Mouse (Mus musculus): ENCODE measurements around the gene Nme8. TPM values are rescaled to one million over a fixed set of nuclear protein-coding genes. Genes with fewer than 3 reads are reported as not detected.

Gene Nme8
- total and polyA plus RNA-seq, 3 experiments, result not detected

DNA sequence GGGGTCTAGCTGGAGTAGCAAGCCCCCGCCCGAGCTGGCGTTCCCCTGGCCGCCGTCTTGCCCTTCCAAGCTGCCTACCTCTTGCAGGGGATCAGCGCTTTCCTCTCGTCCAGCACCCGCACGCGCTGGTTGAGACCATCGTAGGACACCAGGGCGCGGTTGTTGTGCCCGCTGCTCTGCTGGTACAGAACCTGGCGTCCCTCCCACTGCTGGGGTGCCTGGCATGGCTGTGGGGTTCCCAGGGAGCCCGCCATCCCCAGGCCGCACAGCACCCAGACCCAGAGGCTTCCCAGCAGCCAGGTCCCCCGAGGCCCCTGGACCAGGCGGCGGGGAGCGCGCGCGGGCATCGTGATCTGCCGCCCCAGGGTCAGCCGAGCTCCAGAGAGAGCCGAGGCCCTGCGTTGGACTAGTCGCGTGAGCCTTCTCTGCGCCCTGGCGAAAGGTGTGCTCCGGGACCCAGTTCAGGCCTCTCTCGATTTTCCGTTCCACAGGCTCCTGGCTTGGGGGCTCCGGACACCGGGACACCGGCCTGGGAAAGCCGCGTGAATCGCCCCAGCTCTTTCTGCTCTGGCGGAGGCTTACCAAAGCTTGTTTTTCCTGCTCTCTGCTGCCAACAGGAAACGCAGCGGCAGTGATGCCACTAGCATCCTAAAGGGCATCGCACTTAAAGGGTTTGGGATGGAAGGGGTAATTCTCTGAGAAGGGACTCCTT is 78.2 kb downstream of the Nme8 start, which contains the start of gene Epdr1:
Gene Epdr1, minus strand, starts transcription at position 712 of the 712 bp plus-strand sequence.
- DNase-seq (ENCODE audit: low read depth, low spot score), result no peak
- Histone ChIP-seq H3K9ac (ENCODE audit: control insufficient read depth, low read depth, low read length, poor library complexity, severe bottlenecking) (no peak within 1 kb of the TSS), H3K4me1 (ENCODE audit: control insufficient read depth in 1 of 2, insufficient read depth in 2 of 2, low read length in 2 of 2) (no peaks in the 10 kb centered on the region), H3K27ac (ENCODE audit: control insufficient read depth, low read depth, low read length) (no peak within 1 kb of the TSS), H3K27me3 (ENCODE audit: control insufficient read depth in 1 of 2, insufficient read depth in 2 of 2, low read length in 2 of 2) (no peaks in the 10 kb centered on the region; a peak in 1 of 4 replicates), H3K4me3 (ENCODE audit: control insufficient read depth in 1 of 2, insufficient read depth in 1 of 2, low read depth in 2 of 2, low read length in 2 of 2) (no peak within 1 kb of the TSS), H3K9me3 (replicated peaks; ENCODE audit: insufficient read depth, low read length) (no peaks in the 10 kb centered on the region), H3K79me2 (ENCODE audit: control insufficient read depth, insufficient read depth, low read length, poor library complexity) (no peaks in the 10 kb centered on the region), H3K36me3 (ENCODE audit: control insufficient read depth in 1 of 2, insufficient read depth in 2 of 2, low read length in 2 of 2) (no peaks in the 10 kb centered on the region)
- TF ChIP-seq RAD21 (IDR thresholded peaks at IDR 0.05; ENCODE audit: low read depth, low read length) (no peak), TAL1 (IDR thresholded peaks at IDR 0.05; ENCODE audit: low read length) (no peak), MEF2A (IDR thresholded peaks at IDR 0.05; ENCODE audit: extremely low read depth, insufficient replicate concordance, low read depth, low read length, poor library complexity, severe bottlenecking) (no peak), CHD1 (IDR thresholded peaks at IDR 0.05; ENCODE audit: low read depth, low read length) (no peak), USF2 (IDR thresholded peaks at IDR 0.05; ENCODE audit: borderline replicate concordance in 1 of 2, insufficient read depth in 1 of 2, low read depth in 1 of 2, low read length in 2 of 2) (no peak), CTCF (IDR thresholded peaks at IDR 0.05 in 2 of 3, conservative IDR thresholded peaks at IDR 0.05 in 1 of 3; ENCODE audit: control insufficient read depth in 1 of 3, insufficient read depth in 1 of 3, low read depth in 2 of 3, low read length in 3 of 3, poor library complexity in 1 of 3, severe bottlenecking in 1 of 3) (no peak), ZMIZ1 (IDR thresholded peaks at IDR 0.05; ENCODE audit: low read depth, low read length) (no peak), CHD2 (IDR thresholded peaks at IDR 0.05; ENCODE audit: low read length) (no peak), TBP (IDR thresholded peaks at IDR 0.05; ENCODE audit: low read depth, low read length) (no peak), HCFC1 (IDR thresholded peaks at IDR 0.05; ENCODE audit: low read depth, low read length) (no peak)

- no peaks in the 10 kb centered on the region for H3K4me1 ChIP-seq (ENCODE audit: control insufficient read depth in 1 of 2, insufficient read depth in 2 of 2, low read length in 2 of 2)
- H3K79me2 ChIP-seq (ENCODE audit: control insufficient read depth, insufficient read depth, low read length, poor library complexity), result no peaks in the 10 kb centered on the region
- H3K36me3 ChIP-seq (ENCODE audit: control insufficient read depth in 1 of 2, insufficient read depth in 2 of 2, low read length in 2 of 2), result no peaks in the 10 kb centered on the region
- no peaks in the 10 kb centered on the region for H3K9me3 ChIP-seq (replicated peaks; ENCODE audit: insufficient read depth, low read length)
- no peak overlapping the region for H3K4me3 ChIP-seq (ENCODE audit: control insufficient read depth in 1 of 2, insufficient read depth in 1 of 2, low read depth in 2 of 2, low read length in 2 of 2)
- TF ChIP-seq ZKSCAN1 (IDR thresholded peaks at IDR 0.05; ENCODE audit: low read depth, low read length) (no peak), CHD1 (IDR thresholded peaks at IDR 0.05; ENCODE audit: low read depth, low read length) (no peak), KAT2A (conservative IDR thresholded peaks at IDR 0.05; ENCODE audit: low read depth, low read length) (no peak), MAFK (IDR thresholded peaks at IDR 0.05; ENCODE audit: borderline replicate concordance, low read depth, low read length) (no peak), NELFE (IDR thresholded peaks at IDR 0.05; ENCODE audit: low read depth, low read length) (no peak), TAL1 (IDR thresholded peaks at IDR 0.05; ENCODE audit: low read length) (no peak), MEF2A (IDR thresholded peaks at IDR 0.05; ENCODE audit: extremely low read depth, insufficient replicate concordance, low read depth, low read length, poor library complexity, severe bottlenecking) (no peak), RCOR1 (IDR thresholded peaks at IDR 0.05; ENCODE audit: low read depth, low read length) (no peak), HCFC1 (IDR thresholded peaks at IDR 0.05; ENCODE audit: low read depth, low read length) (no peak), CTCF (IDR thresholded peaks at IDR 0.05 in 2 of 3, conservative IDR thresholded peaks at IDR 0.05 in 1 of 3; ENCODE audit: control insufficient read depth in 1 of 3, insufficient read depth in 1 of 3, low read depth in 2 of 3, low read length in 3 of 3, poor library complexity in 1 of 3, severe bottlenecking in 1 of 3) (no peak), MYC (IDR thresholded peaks at IDR 0.05; ENCODE audit: low read depth, low read length) (no peak), BHLHE40 (IDR thresholded peaks at IDR 0.05; ENCODE audit: borderline replicate concordance, low read depth, low read length) (no peak), TBP (IDR thresholded peaks at IDR 0.05; ENCODE audit: low read depth, low read length) (no peak), ZNF384 (IDR thresholded peaks at IDR 0.05; ENCODE audit: low read depth, low read length) (no peak)
- no peak overlapping the region for H3K27ac ChIP-seq (ENCODE audit: control insufficient read depth, low read depth, low read length)
- DNase-seq (ENCODE audit: low read depth, low spot score), result no peak
- no peak overlapping the region for H3K9ac ChIP-seq (ENCODE audit: control insufficient read depth, low read depth, low read length, poor library complexity, severe bottlenecking)
- H3K27me3 ChIP-seq (ENCODE audit: control insufficient read depth in 1 of 2, insufficient read depth in 2 of 2, low read length in 2 of 2), result no peaks in the 10 kb centered on the region; a peak in 1 of 4 replicates
Measured at GRCm38 (mm10) chr13:19618841-19619215, 78.8 kb downstream of the Nme8 start.
